Mouse (Mus musculus) cerebellum, postnatal 14 days (tissue): Measurements from ENCODE around the gene Sh2d3c.

Source experiments
- DNase-seq, 2 experiments: peaks; one replicate each; pipeline ENCODE4 v3.0.0; 2021; ENCODE audit warnings: mixed read lengths in 2 of 2

The Sh2d3c gene

DNA sequence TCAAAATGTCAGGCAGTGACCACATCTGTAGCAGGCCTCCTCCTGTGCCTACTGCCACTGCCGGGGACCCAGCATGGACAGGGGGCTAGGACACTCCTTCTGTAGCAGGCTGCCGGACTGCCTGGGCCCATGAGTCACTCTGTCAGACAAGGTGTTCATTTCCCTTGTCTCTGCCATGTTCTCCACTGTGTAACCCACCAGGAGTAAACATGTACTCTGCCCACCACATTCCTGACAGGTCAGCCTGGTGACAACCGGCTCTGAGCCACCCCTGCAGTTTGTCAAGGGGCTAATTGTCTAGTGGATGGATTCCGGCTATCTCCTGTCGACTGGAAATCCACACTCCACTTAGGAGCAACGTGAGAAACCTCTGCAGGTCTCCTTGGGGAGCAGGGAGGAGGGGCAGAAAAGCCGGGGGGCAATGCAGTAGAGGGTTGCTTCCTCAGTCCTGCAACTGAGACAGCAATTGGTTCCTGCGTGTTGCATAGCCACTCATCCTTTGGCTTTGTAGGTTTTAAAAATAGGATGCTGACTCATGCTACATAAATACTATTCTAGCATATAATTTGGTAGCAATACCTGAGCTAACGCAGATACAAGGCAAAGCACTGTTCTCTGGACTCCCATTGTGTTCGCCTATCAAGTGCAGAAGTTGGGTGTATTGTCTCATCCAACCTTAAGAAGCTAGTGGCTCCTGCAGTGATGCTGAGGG, 77.6 kb downstream of the Sh2d3c start:
- no peak for DNase-seq
